Mouse (Mus musculus): ENCODE measurements around the gene St8sia1.
"Not testable (repeated sequence)": the region's sequence is repeated elsewhere in the genome, so short reads cannot be mapped to it uniquely, and the experiment has no call there.

St8sia1 gene

GRCm38 (mm10) chr6:142964076-142964530 is at the start of gene St8sia1:
St8sia1 (minus strand) TSS chr6:142964452.
- DNase-seq (ENCODE audit: extremely low spot score), result peak; percentile 72

DNA sequence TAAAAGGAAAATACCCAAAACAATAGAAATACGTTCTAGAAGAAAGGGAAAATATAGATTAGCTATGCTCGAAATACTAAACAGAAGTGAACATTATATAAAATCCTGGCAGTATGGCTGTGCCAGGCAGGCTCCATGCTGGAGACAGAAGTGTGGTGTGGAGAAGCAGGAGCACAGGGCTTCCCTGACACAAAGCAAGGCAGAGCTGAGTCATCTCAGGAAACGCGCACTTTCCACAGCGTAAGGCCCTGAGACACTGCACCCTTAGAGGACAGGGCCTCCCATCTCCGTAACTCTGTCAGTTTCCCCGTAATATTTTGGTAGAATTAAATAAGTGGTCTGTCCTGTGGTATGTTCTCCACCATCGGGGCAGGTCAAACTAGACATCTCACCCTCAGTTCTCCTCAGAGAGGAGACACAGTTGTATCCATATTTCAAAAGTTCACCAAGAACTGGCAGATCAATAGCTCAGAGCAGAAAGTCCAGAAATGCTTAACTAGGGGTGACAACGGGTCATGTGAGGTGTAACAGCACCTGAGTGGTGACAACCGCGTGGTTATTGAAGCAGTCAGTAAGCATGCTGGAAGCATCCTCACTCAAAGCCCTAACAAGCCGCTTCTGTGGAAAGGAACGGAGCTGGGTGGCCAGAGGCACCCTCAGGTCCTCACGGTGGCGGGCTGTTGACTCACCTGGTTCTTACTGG is 48.4 kb upstream of the St8sia1 start:
- no peak for DNase-seq (ENCODE audit: extremely low spot score)

DNA sequence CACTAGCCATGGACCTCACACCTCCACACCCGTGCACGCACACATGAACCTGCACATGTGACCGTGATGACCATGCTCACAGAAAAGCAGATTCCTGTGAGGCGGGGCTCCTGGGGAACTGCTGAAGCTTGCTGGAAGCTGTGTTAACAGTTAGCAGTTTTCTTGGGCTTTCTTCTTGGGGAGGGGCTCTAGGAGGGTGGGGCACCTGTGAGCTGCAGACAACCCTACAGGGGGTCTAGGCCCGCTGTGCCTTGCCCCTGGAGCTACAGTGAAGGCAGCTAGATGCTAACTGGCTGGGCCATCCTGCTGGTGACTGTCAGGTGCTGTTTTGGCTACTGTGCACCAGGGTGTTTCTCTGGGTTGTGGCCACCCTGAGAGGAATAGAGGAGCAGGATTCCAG is 44.6 kb upstream of the St8sia1 start:
- DNase-seq (ENCODE audit: extremely low spot score), result no peak

DNA sequence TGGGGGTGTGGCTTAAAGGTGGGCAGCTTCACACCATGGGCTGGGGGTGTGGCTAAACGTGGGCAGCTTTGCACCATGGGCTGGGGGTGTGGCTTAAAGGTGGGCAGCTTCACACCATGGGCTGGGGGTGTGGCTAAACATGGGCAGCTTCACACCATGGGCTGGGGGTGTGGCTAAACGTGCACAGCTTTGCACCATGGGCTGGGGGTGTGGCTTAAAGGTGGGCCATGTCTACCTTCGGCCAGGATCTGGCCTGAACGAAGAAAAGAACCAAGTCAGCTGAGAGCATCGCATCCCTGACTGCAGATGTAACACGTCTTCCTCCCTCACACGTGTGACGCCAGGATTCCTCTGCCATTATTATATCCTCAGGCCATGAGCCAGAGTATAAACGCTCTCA is 41.0 kb upstream of the St8sia1 start:
- not testable (repeated sequence) for DNase-seq (ENCODE audit: extremely low spot score)

- no peak for DNase-seq (ENCODE audit: extremely low spot score)
Measured at GRCm38 (mm10) chr6:143004801-143005200, 40.5 kb upstream of the St8sia1 start.

- no peak for DNase-seq (ENCODE audit: extremely low spot score)
Measured at GRCm38 (mm10) chr6:142998221-142998999, 34.2 kb upstream of the St8sia1 start.

- no peak for DNase-seq (ENCODE audit: extremely low spot score)
Measured at GRCm38 (mm10) chr6:142996887-142997286, 32.6 kb upstream of the St8sia1 start.

DNA sequence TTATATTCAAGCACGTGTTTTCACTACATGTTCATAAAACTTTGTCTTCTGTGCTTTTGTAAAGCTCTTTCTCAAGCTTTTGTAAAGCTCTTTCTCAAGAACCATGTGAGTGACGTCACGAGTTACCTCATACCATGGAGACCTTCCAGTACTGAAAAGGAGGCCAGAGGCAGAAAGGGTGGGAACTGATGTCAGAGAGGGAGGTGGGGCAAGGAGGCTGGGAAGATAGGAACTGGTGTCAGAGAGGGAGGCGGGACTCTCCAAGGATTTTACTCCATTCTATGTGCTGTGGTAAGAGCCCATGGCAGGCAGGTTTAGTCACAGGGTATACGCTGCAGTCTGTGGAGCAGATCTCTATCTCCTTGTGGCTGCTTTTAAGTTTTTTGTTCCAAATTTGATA is 31.3 kb upstream of the St8sia1 start:
- DNase-seq (ENCODE audit: extremely low spot score), result no peak

DNA sequence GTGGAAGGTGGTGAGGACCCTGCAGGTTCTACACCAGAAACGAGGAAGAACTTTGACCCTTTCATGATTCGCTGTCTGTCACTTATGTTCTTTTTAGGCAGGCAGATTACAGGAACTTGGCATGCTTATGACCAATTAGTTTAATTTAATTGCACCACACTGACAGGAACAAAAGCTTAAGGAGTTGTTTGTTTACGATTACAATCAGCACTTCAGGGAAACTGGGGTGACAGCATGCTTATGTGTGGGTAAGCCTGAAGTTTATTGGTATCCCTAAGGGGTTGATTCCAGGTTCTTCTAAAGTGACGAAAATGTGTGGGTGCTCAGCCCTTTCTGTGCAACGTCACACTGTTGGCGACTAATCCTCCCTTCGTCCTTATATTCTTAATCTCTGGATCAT is 30.6 kb upstream of the St8sia1 start:
- DNase-seq (ENCODE audit: extremely low spot score), result no peak

DNA sequence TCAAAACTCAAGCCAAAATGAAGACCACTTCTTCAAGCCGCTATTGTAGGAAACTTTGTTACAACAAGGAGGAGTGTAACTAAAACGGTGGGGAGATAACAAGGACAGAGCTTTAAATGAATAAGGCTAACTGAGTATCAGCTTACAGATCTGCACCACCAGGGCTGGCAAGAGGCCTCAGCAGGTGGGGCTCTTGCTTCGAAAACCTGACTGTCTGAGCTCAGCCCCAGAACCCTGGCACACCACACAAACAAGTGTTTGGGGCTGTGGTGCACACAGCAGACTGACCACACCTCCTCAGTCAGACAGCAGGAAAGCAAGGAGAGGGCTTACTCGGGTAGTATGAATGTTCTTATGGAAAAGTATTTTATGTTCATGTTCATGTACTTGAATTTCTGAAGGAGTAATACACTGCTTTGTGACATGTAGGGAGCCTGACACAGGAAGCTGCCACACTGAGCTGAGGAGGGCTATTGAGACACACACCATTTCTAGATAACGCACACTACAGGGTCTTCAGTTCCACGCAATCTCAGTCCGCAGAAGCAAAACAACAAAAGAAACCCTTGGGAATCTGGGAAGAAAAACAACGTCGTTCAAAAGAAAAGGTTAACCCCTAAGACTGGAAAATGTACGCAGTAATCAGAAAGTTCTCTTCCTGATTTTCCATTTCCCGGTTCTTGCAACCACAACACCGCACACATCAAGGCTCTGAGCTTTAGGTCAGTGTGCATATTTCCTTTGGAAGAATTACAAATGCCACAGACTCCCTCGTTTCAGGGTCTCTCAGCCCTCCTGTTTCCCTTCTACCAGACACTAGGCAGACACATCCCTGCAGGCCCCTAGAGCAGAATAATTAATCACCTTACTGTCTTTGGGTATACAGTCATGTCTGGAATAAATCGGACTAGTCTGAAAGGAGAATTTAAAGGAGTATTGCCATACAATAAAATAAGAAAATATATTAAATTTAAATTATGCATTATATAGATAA is 29.8 kb upstream of the St8sia1 start:
- peak; percentile 7 for DNase-seq (ENCODE audit: extremely low spot score)

DNA sequence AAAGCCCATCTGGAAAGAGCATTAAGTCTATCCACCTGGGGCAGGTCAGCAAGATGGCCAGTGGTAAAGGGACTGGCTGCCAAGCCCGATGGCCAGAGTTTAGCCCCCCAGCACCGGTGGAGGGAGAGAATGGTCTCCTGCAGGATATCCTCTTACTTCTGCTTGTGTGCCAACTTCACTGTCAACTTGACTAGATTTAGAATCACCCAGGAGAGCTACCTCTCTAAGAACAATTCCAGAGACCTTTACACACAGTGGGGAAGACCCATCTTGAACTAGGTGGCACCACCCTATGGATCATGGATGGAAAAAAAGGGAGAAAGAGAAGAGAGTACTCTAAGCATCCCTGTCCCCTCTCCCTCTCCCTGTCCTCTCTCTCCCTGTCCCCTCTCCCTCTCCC is 28.7 kb upstream of the St8sia1 start:
- DNase-seq (ENCODE audit: extremely low spot score), result no peak

DNA sequence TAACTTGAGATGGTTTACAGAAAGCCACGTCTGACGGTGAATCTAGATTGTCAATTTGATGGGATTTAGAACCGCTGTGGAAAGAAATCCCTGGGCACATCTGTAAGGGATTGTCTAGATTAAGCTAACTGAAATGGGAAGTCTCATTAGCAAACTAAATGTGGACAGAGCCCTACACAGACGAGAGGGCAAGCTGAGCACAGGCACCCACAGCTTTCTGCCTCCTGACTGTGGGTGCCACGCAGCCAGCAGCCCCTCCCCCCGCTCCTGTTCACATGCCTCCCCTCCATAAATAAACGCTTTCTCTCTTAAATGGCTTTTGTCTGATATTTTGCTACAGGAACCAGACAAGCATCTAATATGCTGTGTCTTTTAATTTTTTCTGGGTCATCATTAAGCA is 27.8 kb upstream of the St8sia1 start:
- DNase-seq (ENCODE audit: extremely low spot score), result no peak

DNA sequence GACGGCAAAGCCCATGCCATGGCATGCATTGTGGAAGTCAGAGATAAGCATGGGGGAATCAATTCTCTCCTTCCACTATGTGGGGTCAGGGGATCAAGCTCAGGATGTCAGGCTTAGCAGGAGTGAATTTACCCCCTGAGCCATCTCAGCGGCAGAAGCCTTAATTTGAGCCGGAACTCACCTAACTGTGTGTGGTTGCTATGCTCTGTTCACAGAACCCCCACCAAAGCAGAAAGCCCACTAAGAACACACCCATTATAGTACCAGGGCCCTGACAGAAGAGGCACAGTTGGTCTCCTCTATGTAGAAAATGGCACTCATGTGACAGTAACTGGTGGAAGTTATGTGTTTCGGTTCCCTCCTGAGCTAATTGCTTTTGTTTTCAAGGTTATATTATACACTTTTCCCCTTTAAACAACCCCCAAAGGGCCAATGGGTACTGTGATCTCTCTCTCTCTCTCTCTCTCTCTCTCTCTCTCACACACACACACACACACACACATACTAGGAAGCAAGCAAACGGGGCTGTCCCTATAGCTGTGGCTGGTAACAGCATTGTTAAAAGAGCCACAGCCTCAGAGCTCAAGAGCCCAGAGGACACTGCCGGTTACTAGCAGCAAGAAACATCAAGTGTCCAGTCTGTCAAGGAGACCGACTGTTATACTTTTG is 27.3 kb upstream of the St8sia1 start:
- DNase-seq (ENCODE audit: extremely low spot score), result no peak

DNA sequence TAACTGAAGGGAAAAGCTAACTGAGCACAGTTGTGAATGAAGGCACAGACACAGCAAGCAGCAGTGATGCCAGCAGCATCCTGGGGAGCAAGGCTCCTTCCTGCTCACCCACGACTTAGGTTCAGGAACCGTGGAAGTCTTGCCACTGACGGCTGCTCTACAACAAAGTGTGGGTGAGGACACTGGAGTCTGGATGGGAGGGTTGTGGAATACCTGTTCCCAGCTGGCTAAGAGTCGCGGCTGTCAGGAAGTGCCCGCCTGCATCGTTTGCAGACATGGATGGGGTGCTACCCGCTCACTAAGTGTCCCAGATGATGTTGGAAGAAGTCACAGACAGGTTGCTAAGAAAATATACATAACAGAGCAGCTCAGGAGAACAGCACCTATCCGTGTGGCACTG is 26.3 kb upstream of the St8sia1 start:
- no peak for DNase-seq (ENCODE audit: extremely low spot score)

DNA sequence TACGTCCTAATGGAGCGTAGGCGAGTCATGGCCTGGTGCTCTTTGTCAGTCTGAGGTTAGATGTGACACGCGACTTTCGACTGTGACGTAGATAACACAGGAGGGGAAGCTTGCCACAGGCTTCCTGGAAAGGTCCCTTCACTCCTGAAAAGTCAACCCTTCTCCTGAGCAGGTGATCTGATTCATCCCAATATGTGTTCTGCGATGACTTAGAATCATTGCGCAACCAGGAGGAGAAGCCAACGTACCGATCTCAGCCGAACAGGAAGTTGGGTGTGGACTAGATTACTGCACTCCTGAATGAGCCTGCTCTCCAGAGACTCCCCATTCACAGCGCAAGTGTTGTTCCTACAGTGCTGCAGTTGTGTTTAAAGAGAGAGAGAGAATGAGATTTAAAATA is 25.2 kb upstream of the St8sia1 start:
- no peak for DNase-seq (ENCODE audit: extremely low spot score)

- DNase-seq (ENCODE audit: extremely low spot score), result peak; percentile 65
Measured at GRCm38 (mm10) chr6:142988753-142989152, 24.5 kb upstream of the St8sia1 start.

- no peak for DNase-seq (ENCODE audit: extremely low spot score)
Measured at GRCm38 (mm10) chr6:142988231-142988630, 24.0 kb upstream of the St8sia1 start.

DNA sequence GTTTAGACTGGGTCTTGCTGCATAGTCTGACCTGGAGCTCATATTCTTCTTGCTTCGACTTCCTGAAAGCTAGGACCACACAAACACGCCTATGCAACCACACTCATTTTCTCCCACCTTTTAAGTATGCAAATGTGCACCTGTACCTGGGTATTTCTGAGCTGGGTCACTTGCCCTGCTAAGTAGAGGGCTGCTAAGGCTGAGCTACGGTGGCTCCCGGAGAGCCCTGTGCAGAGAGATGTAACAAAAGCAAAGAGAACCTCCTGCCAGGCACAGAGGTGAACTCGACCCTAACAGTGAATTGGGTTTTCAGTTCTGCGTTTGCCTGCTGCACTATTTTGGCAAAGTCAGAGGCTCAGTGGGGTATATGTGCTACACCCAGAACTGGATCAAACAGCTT is 23.4 kb upstream of the St8sia1 start:
- DNase-seq (ENCODE audit: extremely low spot score), result no peak

GRCm38 (mm10) chr6:142986706-142987105 is 22.5 kb upstream of the St8sia1 start:
- DNase-seq (ENCODE audit: extremely low spot score), result not testable (repeated sequence)

DNA sequence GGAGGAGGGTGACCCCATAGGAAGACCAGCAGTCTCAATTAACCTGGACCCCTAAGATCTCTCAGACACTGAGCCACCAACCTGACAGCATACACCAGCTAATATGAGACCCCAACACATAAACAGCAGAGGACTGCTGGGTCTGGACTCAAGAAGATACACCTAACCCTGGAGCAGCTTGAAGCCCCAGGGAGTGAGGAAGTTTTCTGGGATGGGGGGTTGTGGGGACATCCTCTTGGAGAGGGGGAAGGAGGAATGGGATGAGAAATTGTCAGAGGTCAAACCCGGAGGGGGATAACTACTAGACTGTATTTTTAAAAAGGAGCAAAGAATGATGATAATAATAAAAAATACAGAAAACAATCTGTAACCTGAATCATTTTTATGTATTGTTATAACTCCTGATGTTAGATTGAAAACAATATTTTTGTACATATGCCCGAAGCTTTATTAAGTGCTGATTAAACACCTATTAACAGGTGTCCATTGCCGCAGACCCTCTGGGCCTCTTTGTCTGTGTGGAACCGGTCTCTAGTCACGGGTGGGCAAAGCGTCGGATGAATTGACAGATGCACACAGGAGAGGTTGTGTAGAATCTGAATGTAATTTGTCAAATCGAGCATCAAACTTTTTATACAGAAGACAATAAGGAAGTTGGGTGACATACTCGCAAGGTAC is 21.4 kb upstream of the St8sia1 start:
- not testable (repeated sequence) for DNase-seq (ENCODE audit: extremely low spot score)
